Mouse (Mus musculus) limb, embryonic 14.5 days (tissue): ENCODE measurements around the gene Prkch. TPM values are rescaled to one million over a fixed set of nuclear protein-coding genes. Genes with fewer than 3 reads are reported as not detected.
A peak's percentile ranks its signal among the peaks of the same experiment; 100 is the strongest.

Experiments used
- ATAC-seq: fragments of 200-750 bp; cut with Nextera tagmentation; 2 replicates; pipeline ENCODE4 v1.8.0; 2017; ENCODE audit warnings: low read depth, moderate number of reproducible peaks, moderate TSS enrichment; ENCODE audit not compliant: low FRiP score
- DNase-seq: peaks from one replicate; pipeline ENCODE4 v3.0.0-alpha.2; 2015; ENCODE audit warnings: low spot score
- H3K27ac ChIP-seq: fragments of 300-500 bp; sonication (generic); replicated peaks from 2 replicates; pipeline ENCODE4 v1.5.1; 2014; ENCODE audit warnings: low read depth, mild to moderate bottlenecking, low read length, moderate library complexity, mixed read lengths
- H3K27me3 ChIP-seq: fragments of 300-500 bp; sonication (generic); 2 replicates; pipeline ENCODE4 v1.6.1; 2014; ENCODE audit warnings: low read length, mixed read lengths; ENCODE audit not compliant: control insufficient read depth, insufficient read depth
- H3K36me3 ChIP-seq: fragments of 300-500 bp; sonication (generic); 2 replicates; pipeline ENCODE4 v1.6.1; 2014; ENCODE audit warnings: mild to moderate bottlenecking, low read length, moderate library complexity, mixed read lengths; ENCODE audit not compliant: control insufficient read depth, insufficient read depth
- H3K4me1 ChIP-seq: fragments of 300-500 bp; sonication (generic); 2 replicates; pipeline ENCODE4 v1.6.1; 2014; ENCODE audit warnings: antibody characterized with exemption, low read length, mixed read lengths; ENCODE audit not compliant: control insufficient read depth, insufficient read depth
- H3K4me2 ChIP-seq: fragments of 300-500 bp; sonication (generic); replicated peaks from 2 replicates; pipeline ENCODE4 v1.6.1; 2014; ENCODE audit warnings: low read depth, mild to moderate bottlenecking, low read length, moderate library complexity; ENCODE audit not compliant: severe bottlenecking
- H3K4me3 ChIP-seq: fragments of 300-500 bp; sonication (generic); replicated peaks from 2 replicates; pipeline ENCODE4 v1.5.1; 2014; ENCODE audit warnings: low read length
- H3K9ac ChIP-seq: fragments of 300-500 bp; sonication (generic); 2 replicates; pipeline ENCODE4 v1.6.1; 2014; ENCODE audit warnings: mild to moderate bottlenecking, low read depth, low read length, moderate library complexity; ENCODE audit not compliant: severe bottlenecking
- H3K9me3 ChIP-seq: fragments of 300-500 bp; sonication (generic); 2 replicates; pipeline ENCODE4 v1.6.1; 2016; ENCODE audit warnings: low read length; ENCODE audit not compliant: control insufficient read depth
- POLR2A ChIP-seq: fragments of 200-500 bp; IDR thresholded peaks from 2 replicates; pipeline ENCODE4 v1.8.0; 2012; ENCODE audit warnings: inconsistent platforms, mild to moderate bottlenecking, moderate library complexity, borderline replicate concordance; ENCODE audit not compliant: insufficient read depth, insufficient read length; ENCODE audit errors: extremely low read depth
- WGBS: fragments of 180-500 bp; shearing (Covaris S2); extraction: QIAGEN DNeasy Blood & Tissue Kit; methylation state at CpG from one replicate; pipeline ENCODE4 v1.1.7; 2014; 5-methylcytosine and 5-hydroxymethylcytosine counted together
- polyA plus RNA-seq, 2 experiments: library from polyadenylated mRNA; depleted of rRNA in 1 of 2; stranded (reverse) in 1 of 2; unstranded in 1 of 2; fragments of >200 nt; fragmentation: Nextera tagmentation in 1 of 2; extraction: Ambion mirVana in 1 of 2; gene quantifications; 2 replicates each; pipeline versions ENCODE4 v1.2.1 to v1.2.3; 2012 to 2014

The Prkch gene
- polyA plus RNA-seq, 2 experiments, result 9.3 to 17.2 TPM

- ATAC-seq (no peak), DNase-seq (no peak)
- H3K9ac ChIP-seq, result no peak overlapping the region
- TF ChIP-seq POLR2A, result no peak
- WGBS, result 72% methylated on average over 9 of the region's 9 CpGs
- H3K9me3 ChIP-seq, result no peaks in the 10 kb centered on the region
- peaks cover 20% of the 10 kb centered on the region; the same call in 1 of the 2 replicates for H3K27me3 ChIP-seq
- no peak overlapping the region for H3K4me3 ChIP-seq
- H3K36me3 ChIP-seq, result no peaks in the 10 kb centered on the region
- H3K27ac ChIP-seq, result no peak overlapping the region
- H3K4me2 ChIP-seq, result no peak overlapping the region
- H3K4me1 ChIP-seq, result 0 out of 2 replicates have a peak, but pooled peaks cover 6% of the 10 kb centered on the region
These were observed 1.3 kb upstream of the Prkch start for GRCm38 (mm10) chr12:73583318-73583717.

DNA sequence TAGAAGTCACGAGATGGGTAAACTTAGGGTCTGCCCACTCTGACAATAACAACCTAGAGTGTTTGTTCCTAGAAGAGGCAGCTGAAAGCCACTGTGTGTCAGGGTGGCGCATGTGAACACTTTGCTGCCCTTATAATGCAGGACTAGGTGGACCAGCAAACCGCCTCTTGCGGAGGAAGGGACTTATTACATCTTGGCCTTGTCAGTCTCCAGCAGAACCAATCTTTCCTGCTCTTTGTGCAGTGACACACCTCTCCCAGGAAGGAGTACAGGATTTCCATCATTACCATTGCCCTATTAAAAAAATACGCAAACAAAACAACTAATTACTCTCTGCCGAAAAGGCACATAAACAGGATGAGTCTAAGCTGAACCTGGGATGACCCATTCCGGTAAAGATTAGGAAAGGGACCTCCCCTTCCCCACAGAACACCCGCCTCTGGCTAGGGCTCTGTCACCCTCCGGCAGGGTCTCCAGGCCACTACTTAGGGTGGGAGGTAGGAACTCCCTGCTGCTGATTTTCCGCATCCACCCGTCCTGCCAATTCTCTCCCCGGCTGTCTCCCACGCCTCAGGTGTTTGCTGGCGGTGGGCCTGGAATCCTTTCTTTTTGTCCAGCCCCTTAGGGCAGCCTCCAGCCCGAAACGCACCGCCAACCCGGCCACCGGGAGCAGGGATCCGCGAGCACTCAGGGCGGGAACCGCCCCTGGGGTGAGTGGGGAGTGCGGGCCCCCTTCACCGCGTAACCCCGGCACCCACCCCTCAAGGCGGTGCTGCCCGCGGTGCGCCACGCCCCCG, 585 bp upstream of the Prkch start:
- TF ChIP-seq POLR2A, result no peak
- Histone ChIP-seq H3K4me2 (peak overlapping the region; percentile 97), H3K4me1 (0 out of 2 replicates have a peak, but pooled peaks cover 6% of the 10 kb centered on the region), H3K27me3 (peaks cover 20% of the 10 kb centered on the region; the same call in 1 of the 2 replicates), H3K27ac (no peak overlapping the region), H3K9me3 (no peaks in the 10 kb centered on the region), H3K9ac (peak overlapping the region; percentile 71), H3K36me3 (no peaks in the 10 kb centered on the region), H3K4me3 (peak overlapping the region; percentile 76)
- ATAC-seq (no peak), DNase-seq (no peak)
- WGBS, result 6% methylated on average over 33 of the region's 33 CpGs

GRCm38 (mm10) chr12:73585241-73585801, 725 bp downstream of the Prkch start:
- Histone ChIP-seq H3K36me3 (no peaks in the 10 kb centered on the region), H3K27ac (no peak overlapping the region), H3K4me3 (peak overlapping the region; percentile 76), H3K4me1 (0 out of 2 replicates have a peak, but pooled peaks cover 6% of the 10 kb centered on the region), H3K9ac (peak overlapping the region; percentile 71), H3K4me2 (peak overlapping the region; percentile 97), H3K27me3 (peaks cover 20% of the 10 kb centered on the region; the same call in 1 of the 2 replicates), H3K9me3 (no peaks in the 10 kb centered on the region)
- no peak for TF ChIP-seq POLR2A
- under 1% methylated on average over 33 of the region's 33 CpGs for whole genome bisulfite sequencing
- no peak for DNase-seq
- no peak for ATAC-seq

DNA sequence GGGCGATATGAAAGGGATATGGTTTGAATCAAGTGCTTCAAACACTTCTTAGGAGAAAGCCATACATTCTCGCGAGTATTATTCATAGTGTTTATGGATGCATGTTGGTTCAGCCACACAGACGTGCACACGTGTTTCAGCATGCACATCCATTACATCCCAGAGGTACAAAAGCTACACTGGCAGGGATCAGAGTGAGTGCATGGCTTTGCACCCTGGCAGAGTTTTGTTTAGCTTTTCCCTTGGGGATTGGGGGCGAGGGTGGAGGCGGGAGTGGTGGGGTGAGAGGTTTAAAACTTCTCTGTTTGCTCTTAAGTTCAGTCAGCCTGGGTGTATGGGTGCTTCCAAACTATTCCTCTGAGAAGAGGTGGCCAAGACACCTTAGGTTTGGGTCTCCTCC, 1.3 kb downstream of the Prkch start:
- DNase-seq (no peak), ATAC-seq (no peak)
- 2% methylated on average over 7 of the region's 7 CpGs for WGBS
- no peak for TF ChIP-seq POLR2A
- peak overlapping the region; percentile 76 for H3K4me3 ChIP-seq
- H3K4me2 ChIP-seq, result peak overlapping the region; percentile 97
- H3K9me3 ChIP-seq, result no peaks in the 10 kb centered on the region
- peaks cover 20% of the 10 kb centered on the region; the same call in 1 of the 2 replicates for H3K27me3 ChIP-seq
- H3K4me1 ChIP-seq, result 0 out of 2 replicates have a peak, but pooled peaks cover 6% of the 10 kb centered on the region
- 0 out of 2 replicates have a peak overlapping the region, but pooled peaks have one; percentile 71 for H3K9ac ChIP-seq
- no peak overlapping the region for H3K27ac ChIP-seq
- H3K36me3 ChIP-seq, result no peaks in the 10 kb centered on the region

- Histone ChIP-seq H3K4me3 (no peak overlapping the region), H3K36me3 (no peaks in the 10 kb centered on the region), H3K27me3 (0 out of 2 replicates have a peak, but pooled peaks cover 20% of the 10 kb centered on the region), H3K4me1 (0 out of 2 replicates have a peak, but pooled peaks cover 6% of the 10 kb centered on the region), H3K4me2 (no peak overlapping the region), H3K9me3 (no peaks in the 10 kb centered on the region), H3K27ac (no peak overlapping the region), H3K9ac (no peak overlapping the region)
- no peak for DNase-seq
- no peak for ATAC-seq
- TF ChIP-seq POLR2A, result no peak
- WGBS, result 59% methylated on average over 3 of the region's 3 CpGs
These were observed 2.7 kb downstream of the Prkch start for GRCm38 (mm10) chr12:73587262-73587661.
